Mouse (Mus musculus) cerebellum, adult 8-10 months (tissue): ENCODE results near the gene Pip4k2c.

Source experiments
- DNase-seq: peaks from one replicate; pipeline ENCODE4 v3.0.0; 2022

Pip4k2c gene

DNA sequence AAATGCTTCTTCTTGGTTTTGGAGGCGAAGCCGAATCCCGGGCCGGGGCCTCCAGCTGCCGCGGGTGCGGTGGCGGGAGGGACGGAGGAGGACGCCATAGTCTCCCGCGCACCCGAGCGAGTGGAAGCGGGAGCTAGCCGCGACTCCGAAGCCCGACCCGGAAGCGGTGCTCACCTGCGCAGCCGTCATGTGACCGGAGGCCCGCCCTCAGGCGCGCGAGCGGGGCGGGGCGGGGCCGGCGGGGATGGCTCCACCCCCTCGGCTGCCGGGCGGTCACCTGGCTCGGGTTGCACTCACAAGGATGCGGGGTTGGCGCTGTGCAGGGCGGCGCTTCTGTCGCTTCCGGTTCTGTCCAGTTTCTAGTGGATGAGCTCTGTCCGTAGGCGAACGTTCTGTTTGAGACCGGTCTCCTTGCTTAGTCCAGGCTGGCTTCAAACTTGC is at the start of gene Pip4k2c:
Pip4k2c (minus strand) TSS at position 172 of the 441 bp plus-strand sequence.
- DNase-seq = peak; percentile 92

- no peak for DNase-seq
Observed at GRCm38 (mm10) chr10:127258489-127258888, 47.1 kb upstream of the Pip4k2c start.

GRCm38 (mm10) chr10:127257790-127258189 is 46.4 kb upstream of the Pip4k2c start:
- no peak for DNase-seq

DNA sequence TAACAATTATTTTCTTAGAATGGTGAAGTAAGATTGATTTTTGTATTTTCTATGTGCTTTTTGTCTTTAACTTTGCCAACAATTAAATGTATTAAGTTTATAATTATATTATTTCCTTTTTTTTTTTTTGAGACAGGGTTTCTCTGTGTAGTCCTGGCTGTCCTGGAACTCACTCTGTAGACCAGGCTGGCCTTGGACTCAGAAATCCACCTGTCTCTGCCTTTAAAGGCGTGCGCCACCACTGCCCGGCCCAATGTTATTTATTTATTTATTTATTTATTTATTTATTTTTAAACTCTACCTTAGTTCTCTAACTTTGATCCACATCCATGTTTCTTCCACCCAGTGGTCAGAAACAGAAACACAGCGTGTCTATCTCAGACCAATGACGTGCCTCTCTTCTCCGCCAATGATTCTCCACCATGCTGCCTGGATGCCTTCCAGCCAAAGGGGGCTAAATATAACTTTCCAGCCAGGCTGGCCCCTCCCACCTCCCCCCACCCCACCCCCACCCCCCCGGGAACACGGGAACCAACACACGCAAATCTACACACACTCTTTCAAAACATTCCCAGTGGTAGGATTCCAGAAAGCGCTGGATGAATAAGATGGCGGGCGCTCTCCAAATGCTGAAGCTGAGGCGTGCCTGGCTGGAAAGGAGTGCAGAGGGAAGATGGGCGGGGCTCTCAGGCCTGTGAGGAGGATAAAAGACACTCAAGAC is 44.4 kb upstream of the Pip4k2c start:
- no peak for DNase-seq

DNA sequence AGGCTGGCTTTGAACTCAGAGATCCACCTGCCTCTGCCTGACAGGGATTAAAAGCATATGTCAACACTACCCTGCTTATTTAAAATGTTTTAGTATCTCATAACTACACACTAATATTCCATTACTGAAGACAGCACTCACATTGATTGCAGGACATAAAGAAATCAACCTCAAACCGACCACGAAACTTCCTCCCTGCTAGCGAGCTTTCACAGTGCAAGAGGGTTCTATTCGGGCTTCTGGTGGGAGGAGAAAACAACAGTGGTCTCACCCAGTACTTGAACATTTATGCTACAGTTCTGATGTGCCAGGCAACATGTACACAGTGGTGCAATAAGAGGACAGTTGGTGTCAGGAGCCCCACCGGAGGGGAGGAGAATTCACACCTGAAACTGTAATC is 39.4 kb upstream of the Pip4k2c start:
- DNase-seq = no peak

GRCm38 (mm10) chr10:127238241-127238824 is 26.9 kb upstream of the Pip4k2c start:
- no peak for DNase-seq

DNA sequence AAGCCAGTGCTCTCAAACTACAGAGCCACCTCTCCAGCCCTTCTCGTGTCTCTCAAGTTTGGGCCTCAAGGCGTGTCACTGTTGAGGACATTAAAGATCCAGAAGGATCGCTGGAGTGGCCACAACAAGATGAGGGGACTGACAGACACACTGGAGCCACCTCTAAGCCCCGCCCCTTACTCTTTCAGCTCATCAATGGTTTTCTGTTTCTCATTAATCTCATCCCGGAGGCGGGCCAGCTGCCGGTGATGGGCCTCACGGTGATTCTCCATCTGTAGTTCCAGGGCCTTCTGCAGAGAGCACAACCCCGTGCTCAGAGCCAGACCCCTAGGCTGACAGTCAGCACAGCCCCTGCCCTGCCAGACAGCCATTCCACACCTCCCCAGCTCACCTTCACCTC is 25.2 kb upstream of the Pip4k2c start:
- DNase-seq = no peak

GRCm38 (mm10) chr10:127233141-127233540 is 21.8 kb upstream of the Pip4k2c start:
- no peak for DNase-seq

DNA sequence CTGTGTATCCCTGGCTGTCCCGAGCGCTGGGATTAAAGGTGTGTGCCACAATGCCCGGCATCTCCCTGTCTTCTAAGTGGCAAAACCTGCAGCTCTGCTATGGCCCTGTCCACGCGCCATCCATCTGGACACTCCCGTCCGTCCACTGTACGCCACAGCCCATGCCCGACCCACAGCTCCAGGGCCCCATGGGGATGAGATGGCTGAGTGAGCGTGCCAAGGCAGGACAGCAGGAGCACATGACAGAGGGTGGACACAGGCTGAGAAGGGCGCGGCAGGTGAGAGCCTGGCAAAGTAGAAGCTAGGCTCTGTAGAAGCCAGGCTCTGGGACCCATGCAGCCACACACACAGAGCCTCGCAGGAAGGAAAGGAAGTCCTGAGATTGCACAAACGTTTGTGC is 20.4 kb upstream of the Pip4k2c start:
- no peak for DNase-seq

- DNase-seq = no peak
Observed at GRCm38 (mm10) chr10:127230693-127231092, 19.3 kb upstream of the Pip4k2c start.

DNA sequence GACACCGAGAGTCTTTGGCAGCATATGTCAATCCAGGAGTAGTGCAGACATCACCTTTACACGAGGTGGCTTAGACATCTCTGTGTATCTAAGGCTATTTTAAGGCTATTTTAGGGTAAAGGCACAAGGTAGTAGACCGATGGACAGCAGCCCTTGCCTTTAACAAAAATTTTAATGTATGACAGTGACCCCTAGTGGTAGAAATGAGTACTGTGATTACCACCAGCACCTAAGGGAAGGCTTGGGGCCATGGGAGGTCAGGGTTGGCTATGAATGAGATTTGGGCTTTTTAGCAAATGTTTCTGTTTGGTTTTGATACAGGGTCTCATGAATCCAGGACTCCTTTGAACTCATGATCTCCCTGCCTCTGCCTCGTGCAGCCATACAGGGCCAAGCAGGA is 17.5 kb upstream of the Pip4k2c start:
- peak; percentile 74 for DNase-seq

- no peak for DNase-seq
Observed at GRCm38 (mm10) chr10:127227163-127227562, 15.8 kb upstream of the Pip4k2c start.

GRCm38 (mm10) chr10:127226318-127226895 is 15.0 kb upstream of the Pip4k2c start:
- DNase-seq = no peak

DNA sequence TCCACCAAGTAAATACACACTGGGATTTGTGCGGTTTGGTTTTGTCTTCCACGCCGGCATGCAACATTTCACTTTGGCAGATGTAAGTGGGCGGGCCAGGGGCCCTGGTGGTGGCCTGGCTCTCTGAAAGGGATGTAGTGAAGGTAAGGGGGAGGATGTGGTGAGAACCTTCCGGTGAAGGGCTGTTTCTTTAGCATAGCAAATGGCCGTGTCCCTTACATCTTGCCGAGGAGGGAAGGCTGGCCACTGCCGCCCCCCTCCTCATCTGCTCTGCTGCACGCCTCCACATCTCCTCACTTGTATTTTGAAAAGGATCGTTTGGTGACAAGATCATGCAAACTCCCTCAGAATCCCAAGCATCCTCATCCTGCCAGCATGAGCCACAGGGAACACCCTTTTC is 14.3 kb upstream of the Pip4k2c start:
- no peak for DNase-seq

DNA sequence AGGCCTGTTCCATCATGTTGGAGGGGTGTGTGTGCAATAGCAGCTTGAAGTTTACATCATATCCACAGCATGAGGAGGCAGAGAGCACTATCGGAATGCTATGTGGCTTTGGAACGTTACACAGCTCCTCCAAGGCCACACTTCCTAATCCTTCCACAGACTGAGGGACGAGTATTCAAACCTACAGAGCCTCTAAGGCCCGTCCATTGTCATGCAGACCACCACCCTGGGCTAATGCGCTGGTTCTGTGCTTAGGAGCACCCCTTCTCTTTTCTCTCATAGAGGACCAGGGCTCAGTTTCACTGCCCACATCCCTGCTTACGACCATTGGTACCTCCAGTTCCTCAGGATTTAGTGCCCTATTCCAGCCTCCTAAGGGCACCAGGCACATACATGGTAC is 13.8 kb upstream of the Pip4k2c start:
- no peak for DNase-seq

DNA sequence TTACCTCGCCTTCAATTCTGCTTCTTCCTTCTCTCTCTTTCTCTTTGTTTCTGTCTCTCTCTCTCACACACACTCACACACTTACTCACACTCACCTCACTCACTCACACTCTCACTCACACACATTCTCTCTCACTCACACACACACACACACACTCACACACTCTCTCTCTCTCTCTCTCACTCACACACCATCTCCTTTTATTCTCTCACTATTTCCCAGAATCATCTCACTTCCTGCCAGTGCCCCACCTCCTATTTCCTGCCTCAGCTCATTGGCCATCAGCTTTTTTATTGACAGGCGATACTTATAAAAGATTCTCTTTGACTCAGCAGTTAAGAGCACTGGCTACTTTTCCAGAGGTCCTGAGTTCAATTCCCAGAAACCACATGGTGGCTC is 7.0 kb upstream of the Pip4k2c start:
- no peak for DNase-seq

DNA sequence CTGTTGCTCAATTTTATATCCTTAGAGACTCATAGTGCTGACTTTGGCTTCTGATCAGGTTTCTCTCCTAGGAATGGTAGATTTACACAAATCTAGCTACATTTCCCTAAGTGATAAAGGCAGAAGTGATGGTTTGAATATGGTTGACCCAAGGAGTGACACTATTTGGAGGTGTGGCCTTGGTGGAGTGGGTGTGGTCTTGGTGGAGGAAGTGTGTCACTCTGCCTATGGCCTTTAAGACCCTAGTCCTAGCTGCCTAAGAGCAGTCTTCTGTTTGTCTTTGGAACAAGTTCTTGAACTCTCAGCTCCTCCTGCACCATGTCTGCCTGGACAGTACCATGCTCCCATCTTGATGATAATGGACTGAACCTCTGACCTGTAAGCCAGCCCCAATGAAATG is 5.8 kb upstream of the Pip4k2c start:
- no peak for DNase-seq

DNA sequence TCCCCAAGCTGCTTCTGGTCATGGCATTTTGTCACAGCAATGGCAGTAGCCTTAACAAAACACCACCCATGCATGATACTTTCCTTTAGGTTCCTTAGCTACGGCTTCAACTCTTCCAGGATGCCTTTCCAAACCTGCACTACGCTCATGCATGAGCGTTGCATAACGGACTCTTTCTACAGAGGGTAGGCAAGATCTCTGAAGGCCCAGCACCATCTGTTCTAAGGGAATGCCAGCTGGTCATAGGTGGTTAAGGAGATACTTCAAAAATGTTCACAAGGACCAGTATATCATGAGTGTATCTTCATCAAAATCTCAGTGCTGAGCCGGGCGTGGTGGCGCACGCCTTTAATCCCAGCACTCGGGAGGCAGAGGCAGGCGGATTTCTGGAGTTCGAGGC is 5.1 kb upstream of the Pip4k2c start:
- no peak for DNase-seq

DNA sequence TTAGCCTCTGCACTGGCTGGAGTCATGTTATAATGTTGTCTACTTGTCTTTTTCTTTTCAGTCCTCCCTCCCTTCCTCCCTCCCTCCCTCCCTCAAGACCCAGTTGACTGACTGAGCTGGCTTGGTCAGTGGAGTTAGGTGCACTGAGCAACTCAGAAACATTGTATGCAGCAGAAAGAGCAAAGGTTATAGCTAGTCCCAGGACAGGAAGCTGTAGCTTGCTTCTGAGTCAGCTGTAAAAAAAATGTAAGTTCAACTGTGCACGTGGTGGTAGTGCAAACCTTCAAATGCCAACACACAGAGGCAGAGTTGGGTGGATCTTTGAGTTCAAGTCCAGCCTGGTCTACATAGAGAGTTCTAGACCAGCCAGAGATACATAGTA is 3.0 kb upstream of the Pip4k2c start:
- no peak for DNase-seq

- DNase-seq = no peak
Observed at GRCm38 (mm10) chr10:127213704-127214421, 2.5 kb upstream of the Pip4k2c start.

- no peak for DNase-seq
Observed at GRCm38 (mm10) chr10:127213272-127213671, 1.9 kb upstream of the Pip4k2c start.

GRCm38 (mm10) chr10:127210961-127211405 is 402 bp downstream of the Pip4k2c start:
- no peak for DNase-seq

DNA sequence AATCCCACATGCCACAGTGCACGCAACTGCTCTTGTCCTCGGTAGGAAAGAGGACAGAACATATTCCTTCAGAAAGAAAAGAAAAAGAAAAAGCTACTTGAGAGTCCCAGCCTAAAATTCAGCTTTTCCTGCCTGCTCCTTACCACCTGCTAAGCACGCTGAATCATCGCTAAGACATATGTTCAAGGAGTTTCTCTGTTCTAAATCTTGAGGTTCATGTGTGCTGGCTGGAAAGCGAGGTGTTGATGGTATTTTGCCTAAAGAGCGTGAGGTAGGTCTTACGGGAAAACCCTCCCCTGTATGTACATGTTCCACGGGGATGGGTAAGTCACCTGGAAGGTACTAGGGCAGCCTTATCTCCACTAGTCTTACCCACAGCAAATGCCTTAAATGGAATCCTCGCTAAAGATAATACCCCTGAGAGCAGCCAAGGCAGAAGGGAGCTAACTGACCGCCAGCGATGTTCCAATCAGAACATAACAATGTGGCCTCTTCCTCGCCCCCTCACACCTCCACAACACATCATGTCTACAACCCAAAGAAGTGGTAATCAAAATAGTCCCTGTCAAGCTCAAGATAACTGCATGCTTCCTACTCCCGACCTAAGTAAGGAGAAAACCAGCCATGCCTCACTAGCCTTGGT is 1.3 kb downstream of the Pip4k2c start:
- no peak for DNase-seq
